ENCODE assay signal across 15 mouse cellular contexts in genomic region chr15:27549878-27550277, GRCm38 (mm10).
A peak's percentile ranks its signal among the peaks of the same experiment; 100 is the strongest.
DNase-seq lines count a peak whose midpoint lies in the region; ATAC-seq and TF ChIP-seq lines count a peak whose summit lies in the region.
"Had no signal": no experiment of that assay in that cellular context is flagged by ENCODE, and none has a peak within 500 bp of the region (broad histone marks: within the 10 kb centered on the region; RNA-seq: fewer than 3 reads in every experiment).

No protein-coding gene starts in this region.

- no peaks in the 10 kb centered on the region for H3K27me3 ChIP-seq in midbrain, embryonic 14.5 days (ENCODE audit: control insufficient read depth, insufficient read depth, low read length)
- no peaks in the 10 kb centered on the region for H3K27me3 ChIP-seq in midbrain, postnatal 0 days (ENCODE audit: insufficient read depth, low read length)
- H3K27me3 ChIP-seq in stomach, postnatal 0 days (ENCODE audit: control insufficient read depth, insufficient read depth, low read length) = no peaks in the 10 kb centered on the region
- H3K27me3 ChIP-seq: Patski had no signal

- H3K9ac ChIP-seq in midbrain, embryonic 14.5 days (replicated peaks; ENCODE audit: low read length) = no peak overlapping the region
- no peak overlapping the region for H3K9ac ChIP-seq in midbrain, postnatal 0 days (replicated peaks; ENCODE audit: low read length, poor library complexity, severe bottlenecking)
- no peak overlapping the region for H3K9ac ChIP-seq in stomach, postnatal 0 days (ENCODE audit: low read length)

- H3K36me3 ChIP-seq in midbrain, embryonic 14.5 days (ENCODE audit: control insufficient read depth, insufficient read depth, low read length) = 0 out of 2 replicates have a peak, but pooled peaks cover 5% of the 10 kb centered on the region
- H3K36me3 ChIP-seq in midbrain, postnatal 0 days (ENCODE audit: insufficient read depth, low read length) = peaks cover 3% of the 10 kb centered on the region; the same call in 1 of the 2 replicates
- no peaks in the 10 kb centered on the region for H3K36me3 ChIP-seq in stomach, postnatal 0 days (ENCODE audit: control insufficient read depth, insufficient read depth, low read length)

- intact Hi-C loops in gastrocnemius, adult 2 months (cut with DNase I) = loop anchor here (5.0 kb wide), 1 partner anchor 73 kb away; no protein-coding TSS in a partner anchor
- intact Hi-C loops in left cerebral cortex, postnatal 4 days (cut with DNase I) = no loop called here

- DNase-seq in gastrocnemius, adult 2 months = no peak
- DNase-seq in gastrocnemius, postnatal 10 days = no peak
- peak; percentile 34 for DNase-seq in left cerebral cortex, postnatal 4 days
- no peak for DNase-seq in left cerebral cortex, adult 9 months (ENCODE audit: low spot score in 2 of 2)
- DNase-seq in midbrain, embryonic 14.5 days = peak; percentile 37
- no peak for DNase-seq in midbrain, postnatal 0 days (ENCODE audit: low spot score)
- peak; percentile 50 for DNase-seq in stomach, postnatal 0 days (ENCODE audit: low spot score)
- DNase-seq: adrenal gland, postnatal 36 days; B cell, adult 2 months; cerebellum, postnatal 36 days; heart, adult 18-20 months; heart, postnatal 36 days; kidney, adult 2 months; thymus, postnatal 25 days had no signal

- no peak for TF ChIP-seq EP300 in stomach, postnatal 0 days (optimal IDR thresholded peaks at IDR 0.05)

- H3K4me3 ChIP-seq in gastrocnemius, adult 2 months = no peak overlapping the region
- H3K4me3 ChIP-seq in midbrain, embryonic 14.5 days (replicated peaks; ENCODE audit: low read depth, low read length) = no peak overlapping the region
- no peak overlapping the region for H3K4me3 ChIP-seq in midbrain, postnatal 0 days (ENCODE audit: low read depth, low read length)
- no peak overlapping the region for H3K4me3 ChIP-seq in stomach, postnatal 0 days (ENCODE audit: low read depth, low read length)

- no peaks in the 10 kb centered on the region for H3K9me3 ChIP-seq in midbrain, embryonic 14.5 days (ENCODE audit: control insufficient read depth, low read length)
- no peaks in the 10 kb centered on the region for H3K9me3 ChIP-seq in midbrain, postnatal 0 days (ENCODE audit: low read length)
- no peaks in the 10 kb centered on the region for H3K9me3 ChIP-seq in stomach, postnatal 0 days (ENCODE audit: control insufficient read depth, low read length)

- no peak overlapping the region for H3K4me2 ChIP-seq in midbrain, embryonic 14.5 days (ENCODE audit: low read length)
- no peak overlapping the region for H3K4me2 ChIP-seq in midbrain, postnatal 0 days (ENCODE audit: low read depth, low read length, poor library complexity, severe bottlenecking)
- no peak overlapping the region for H3K4me2 ChIP-seq in stomach, postnatal 0 days (replicated peaks; ENCODE audit: low read depth)

- 45% methylated on average over 7 of the region's 7 CpGs for WGBS in midbrain, embryonic 14.5 days
- WGBS in midbrain, postnatal 0 days = 43% methylated on average over 7 of the region's 7 CpGs
- 21% methylated on average over 7 of the region's 7 CpGs for WGBS in stomach, postnatal 0 days

- peak overlapping the region; percentile 90 for H3K27ac ChIP-seq in gastrocnemius, adult 2 months
- H3K27ac ChIP-seq in midbrain, embryonic 14.5 days (replicated peaks; ENCODE audit: low read depth, low read length) = no peak overlapping the region
- H3K27ac ChIP-seq in midbrain, postnatal 0 days (ENCODE audit: low read depth, low read length) = no peak overlapping the region
- no peak overlapping the region for H3K27ac ChIP-seq in stomach, postnatal 0 days (replicated peaks)

- ATAC-seq in midbrain, embryonic 14.5 days (ENCODE audit: low FRiP score, low TSS enrichment) = no peak
- ATAC-seq in midbrain, postnatal 0 days (ENCODE audit: low FRiP score) = no peak
- peak; percentile 47; the same call in 1 of the 2 replicates for ATAC-seq in stomach, postnatal 0 days (ENCODE audit: low FRiP score, low TSS enrichment)
- ATAC-seq: Patski had no signal

- no peak for TF ChIP-seq CTCF in gastrocnemius, adult 2 months (IDR thresholded peaks at IDR 0.05)
- TF ChIP-seq CTCF in midbrain, postnatal 0 days (IDR thresholded peaks at IDR 0.05) = no peak
- no peak for TF ChIP-seq CTCF in stomach, postnatal 0 days (IDR thresholded peaks at IDR 0.05; ENCODE audit: low read depth)

- no peaks in the 10 kb centered on the region for H3K4me1 ChIP-seq in midbrain, embryonic 14.5 days (ENCODE audit: control insufficient read depth, insufficient read depth, low read length)
- no peaks in the 10 kb centered on the region for H3K4me1 ChIP-seq in midbrain, postnatal 0 days (ENCODE audit: insufficient read depth, low read length)
- H3K4me1 ChIP-seq in stomach, postnatal 0 days (replicated peaks; ENCODE audit: control insufficient read depth, insufficient read depth) = 0 out of 2 replicates have a peak, but pooled peaks cover 2% of the 10 kb centered on the region

Comparison
In these comparisons a context has a peak if more than half of its experiments do, and no peak if none do; other contexts are left out.
1. DNase-seq: peak in left cerebral cortex, postnatal 4 days (single experiment), midbrain, embryonic 14.5 days (single experiment) and stomach, postnatal 0 days (single experiment); none in gastrocnemius, adult 2 months (single experiment), gastrocnemius, postnatal 10 days (single experiment), left cerebral cortex, adult 9 months (0 of 2) and midbrain, postnatal 0 days (single experiment).